Mouse (Mus musculus): ENCODE measurements at regions not wholly inside any gene's neighbourhood (a gene's known extent, or its start where the extent isn't known, plus 50 kb on each side); places are given as distances from the start of the nearest gene placed in this dataset.

GRCm38 (mm10) chr9:116293110-116293509 is 118.0 kb upstream of the Tgfbr2 start:
- Histone ChIP-seq H3K79me2 (ENCODE audit: control insufficient read depth, insufficient read depth, low read length) (no peaks in the 10 kb centered on the region), H3K27ac (replicated peaks; ENCODE audit: insufficient read depth, low read depth, low read length) (no peak overlapping the region), H3K4me1 (ENCODE audit: control insufficient read depth, insufficient read depth, low read length) (peaks cover 5% of the 10 kb centered on the region), H3K27me3 (ENCODE audit: control insufficient read depth, insufficient read depth, low read length) (no peaks in the 10 kb centered on the region), H3K9ac (ENCODE audit: low read depth, low read length) (no peak overlapping the region), H3K4me3 (ENCODE audit: insufficient read depth, low read depth, low read length) (no peak overlapping the region), H3K36me3 (ENCODE audit: control insufficient read depth, insufficient read depth, low read length) (no peaks in the 10 kb centered on the region)
- WGBS, result 82% methylated on average over 6 of the region's 6 CpGs
- TF ChIP-seq POLR2A (IDR thresholded peaks at IDR 0.05; ENCODE audit: extremely low read depth, insufficient read depth, low read length) (no peak), CTCF (IDR thresholded peaks at IDR 0.05; ENCODE audit: low read depth, low read length) (no peak)
- no peak for DNase-seq (ENCODE audit: extremely low read depth, low read depth, low spot score)

GRCm38 (mm10) chr9:116291624-116292023 is 116.5 kb upstream of the Tgfbr2 start:
- Histone ChIP-seq H3K9ac (ENCODE audit: low read depth, low read length) (no peak overlapping the region), H3K4me1 (ENCODE audit: control insufficient read depth, insufficient read depth, low read length) (peaks cover 5% of the 10 kb centered on the region), H3K4me3 (ENCODE audit: insufficient read depth, low read depth, low read length) (no peak overlapping the region), H3K27ac (replicated peaks; ENCODE audit: insufficient read depth, low read depth, low read length) (no peak overlapping the region), H3K27me3 (ENCODE audit: control insufficient read depth, insufficient read depth, low read length) (no peaks in the 10 kb centered on the region), H3K36me3 (ENCODE audit: control insufficient read depth, insufficient read depth, low read length) (no peaks in the 10 kb centered on the region), H3K79me2 (ENCODE audit: control insufficient read depth, insufficient read depth, low read length) (no peaks in the 10 kb centered on the region)
- peak; percentile 38 for DNase-seq (ENCODE audit: extremely low read depth, low read depth, low spot score)
- TF ChIP-seq POLR2A (IDR thresholded peaks at IDR 0.05; ENCODE audit: extremely low read depth, insufficient read depth, low read length), result no peak
- TF ChIP-seq CTCF (IDR thresholded peaks at IDR 0.05; ENCODE audit: low read depth, low read length), result no peak
- WGBS, result 64% methylated on average over 3 of the region's 3 CpGs

DNA sequence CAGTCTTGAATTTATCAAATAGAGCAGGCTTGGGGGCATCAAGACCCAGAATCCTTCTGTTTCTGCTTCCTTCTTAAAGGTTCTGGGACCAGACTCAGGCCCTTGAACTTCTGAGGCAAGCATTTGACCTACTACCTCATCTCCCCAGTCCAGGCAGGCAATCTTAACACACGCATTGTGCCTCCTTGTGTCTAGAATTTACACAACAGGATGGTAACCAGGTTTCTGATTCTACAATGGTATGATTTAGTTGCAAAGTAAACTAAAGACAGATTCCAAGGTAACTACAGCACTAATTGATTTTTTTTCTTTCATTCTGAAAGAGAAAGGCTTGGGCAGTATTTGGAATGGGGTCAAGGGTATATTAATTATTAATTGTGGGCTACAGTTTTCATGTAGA is 115.7 kb upstream of the Tgfbr2 start:
- Histone ChIP-seq H3K27me3 (ENCODE audit: control insufficient read depth, insufficient read depth, low read length) (no peaks in the 10 kb centered on the region), H3K79me2 (ENCODE audit: control insufficient read depth, insufficient read depth, low read length) (no peaks in the 10 kb centered on the region), H3K4me3 (ENCODE audit: insufficient read depth, low read depth, low read length) (no peak overlapping the region), H3K9ac (ENCODE audit: low read depth, low read length) (no peak overlapping the region), H3K27ac (replicated peaks; ENCODE audit: insufficient read depth, low read depth, low read length) (no peak overlapping the region), H3K36me3 (ENCODE audit: control insufficient read depth, insufficient read depth, low read length) (no peaks in the 10 kb centered on the region), H3K4me1 (ENCODE audit: control insufficient read depth, insufficient read depth, low read length) (peaks cover 5% of the 10 kb centered on the region)
- TF ChIP-seq CTCF (IDR thresholded peaks at IDR 0.05; ENCODE audit: low read depth, low read length) (no peak), POLR2A (IDR thresholded peaks at IDR 0.05; ENCODE audit: extremely low read depth, insufficient read depth, low read length) (no peak)
- 26% methylated on average over 1 of the region's 1 CpGs for WGBS
- peak; percentile 60 for DNase-seq (ENCODE audit: extremely low read depth, low read depth, low spot score)

GRCm38 (mm10) chr9:116285691-116286431 is 110.7 kb upstream of the Tgfbr2 start:
- H3K36me3 ChIP-seq (ENCODE audit: control insufficient read depth, insufficient read depth, low read length), result no peaks in the 10 kb centered on the region
- TF ChIP-seq CTCF (IDR thresholded peaks at IDR 0.05; ENCODE audit: low read depth, low read length), result no peak
- no peak for TF ChIP-seq POLR2A (IDR thresholded peaks at IDR 0.05; ENCODE audit: extremely low read depth, insufficient read depth, low read length)

GRCm38 (mm10) chr9:116283790-116284526 is 108.8 kb upstream of the Tgfbr2 start:
- Histone ChIP-seq H3K4me3 (ENCODE audit: insufficient read depth, low read depth, low read length) (no peak overlapping the region), H3K4me1 (ENCODE audit: control insufficient read depth, insufficient read depth, low read length) (no peaks in the 10 kb centered on the region), H3K36me3 (ENCODE audit: control insufficient read depth, insufficient read depth, low read length) (no peaks in the 10 kb centered on the region), H3K9ac (ENCODE audit: low read depth, low read length) (no peak overlapping the region), H3K79me2 (ENCODE audit: control insufficient read depth, insufficient read depth, low read length) (no peaks in the 10 kb centered on the region), H3K27ac (replicated peaks; ENCODE audit: insufficient read depth, low read depth, low read length) (no peak overlapping the region), H3K27me3 (ENCODE audit: control insufficient read depth, insufficient read depth, low read length) (no peaks in the 10 kb centered on the region; the same call in 1 of the 2 replicates)
- DNase-seq (ENCODE audit: extremely low read depth, low read depth, low spot score), result no peak
- no peak for TF ChIP-seq CTCF (IDR thresholded peaks at IDR 0.05; ENCODE audit: low read depth, low read length)
- TF ChIP-seq POLR2A (IDR thresholded peaks at IDR 0.05; ENCODE audit: extremely low read depth, insufficient read depth, low read length), result no peak
- WGBS, result 89% methylated on average over 1 of the region's 1 CpGs

More at GRCm38 (mm10) chr9:116285691-116286431, 110.7 kb upstream of the Tgfbr2 start:
- no peak overlapping the region for H3K4me3 ChIP-seq (ENCODE audit: insufficient read depth, low read depth, low read length)
- H3K79me2 ChIP-seq (ENCODE audit: control insufficient read depth, insufficient read depth, low read length), result no peaks in the 10 kb centered on the region
- no peak for DNase-seq (ENCODE audit: extremely low read depth, low read depth, low spot score)
- H3K27me3 ChIP-seq (ENCODE audit: control insufficient read depth, insufficient read depth, low read length), result no peaks in the 10 kb centered on the region; the same call in 1 of the 2 replicates
- WGBS, result 90% methylated on average over 11 of the region's 11 CpGs
- H3K4me1 ChIP-seq (ENCODE audit: control insufficient read depth, insufficient read depth, low read length), result peaks cover 1% of the 10 kb centered on the region
- no peak overlapping the region for H3K27ac ChIP-seq (replicated peaks; ENCODE audit: insufficient read depth, low read depth, low read length)
- no peak overlapping the region for H3K9ac ChIP-seq (ENCODE audit: low read depth, low read length)

DNA sequence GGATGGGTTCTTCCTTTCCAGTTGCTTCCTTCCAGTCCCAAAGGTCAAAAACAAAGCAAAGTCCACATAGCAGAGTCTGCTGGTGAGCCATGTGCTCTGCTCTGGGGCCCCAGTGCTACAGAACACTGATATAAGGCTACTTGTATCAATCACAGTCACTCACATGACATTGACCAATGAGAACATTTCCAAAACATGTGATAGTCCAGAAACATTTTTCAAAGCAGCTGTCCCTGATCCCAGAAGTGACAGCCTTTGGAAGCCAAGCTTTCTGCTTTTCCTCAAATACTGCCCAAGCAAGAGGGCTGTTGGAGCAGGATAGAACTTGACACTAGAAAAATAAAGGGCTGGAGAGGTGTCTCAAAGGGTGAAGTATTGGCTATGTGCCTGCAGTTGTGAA is 106.5 kb upstream of the Tgfbr2 start:
- Histone ChIP-seq H3K9ac (ENCODE audit: low read depth, low read length) (no peak overlapping the region), H3K36me3 (ENCODE audit: control insufficient read depth, insufficient read depth, low read length) (no peaks in the 10 kb centered on the region), H3K79me2 (ENCODE audit: control insufficient read depth, insufficient read depth, low read length) (no peaks in the 10 kb centered on the region), H3K4me3 (ENCODE audit: insufficient read depth, low read depth, low read length) (no peak overlapping the region), H3K27me3 (ENCODE audit: control insufficient read depth, insufficient read depth, low read length) (no peaks in the 10 kb centered on the region; the same call in 1 of the 2 replicates), H3K4me1 (ENCODE audit: control insufficient read depth, insufficient read depth, low read length) (no peaks in the 10 kb centered on the region), H3K27ac (replicated peaks; ENCODE audit: insufficient read depth, low read depth, low read length) (no peak overlapping the region)
- TF ChIP-seq CTCF (IDR thresholded peaks at IDR 0.05; ENCODE audit: low read depth, low read length) (no peak), POLR2A (IDR thresholded peaks at IDR 0.05; ENCODE audit: extremely low read depth, insufficient read depth, low read length) (no peak)
- peak; percentile 13 for DNase-seq (ENCODE audit: extremely low read depth, low read depth, low spot score)
